Mouse (Mus musculus): Measurements from ENCODE around the gene Sctr. TPM values are rescaled to one million over a fixed set of nuclear protein-coding genes. Genes with fewer than 3 reads are reported as not detected.

The Sctr gene
- polyA plus RNA-seq, 1 experiment, result not detected

GRCm38 (mm10) chr1:119997644-119998043, 9.1 kb upstream of the Sctr start:
- H3K27ac ChIP-seq (ENCODE audit: insufficient read depth, low read length), result no peak overlapping the region
- H3K4me1 ChIP-seq (ENCODE audit: control insufficient read depth, insufficient read depth, low read length), result no peaks in the 10 kb centered on the region
- peak overlapping the region; percentile 61; the same call in 1 of the 2 replicates for H3K4me3 ChIP-seq (ENCODE audit: insufficient read depth, low read length)
- no peak for TF ChIP-seq CTCF (IDR thresholded peaks at IDR 0.05; ENCODE audit: borderline replicate concordance, insufficient read depth, low read length)
- TF ChIP-seq POLR2A (IDR thresholded peaks at IDR 0.05; ENCODE audit: low read depth, low read length), result no peak

DNA sequence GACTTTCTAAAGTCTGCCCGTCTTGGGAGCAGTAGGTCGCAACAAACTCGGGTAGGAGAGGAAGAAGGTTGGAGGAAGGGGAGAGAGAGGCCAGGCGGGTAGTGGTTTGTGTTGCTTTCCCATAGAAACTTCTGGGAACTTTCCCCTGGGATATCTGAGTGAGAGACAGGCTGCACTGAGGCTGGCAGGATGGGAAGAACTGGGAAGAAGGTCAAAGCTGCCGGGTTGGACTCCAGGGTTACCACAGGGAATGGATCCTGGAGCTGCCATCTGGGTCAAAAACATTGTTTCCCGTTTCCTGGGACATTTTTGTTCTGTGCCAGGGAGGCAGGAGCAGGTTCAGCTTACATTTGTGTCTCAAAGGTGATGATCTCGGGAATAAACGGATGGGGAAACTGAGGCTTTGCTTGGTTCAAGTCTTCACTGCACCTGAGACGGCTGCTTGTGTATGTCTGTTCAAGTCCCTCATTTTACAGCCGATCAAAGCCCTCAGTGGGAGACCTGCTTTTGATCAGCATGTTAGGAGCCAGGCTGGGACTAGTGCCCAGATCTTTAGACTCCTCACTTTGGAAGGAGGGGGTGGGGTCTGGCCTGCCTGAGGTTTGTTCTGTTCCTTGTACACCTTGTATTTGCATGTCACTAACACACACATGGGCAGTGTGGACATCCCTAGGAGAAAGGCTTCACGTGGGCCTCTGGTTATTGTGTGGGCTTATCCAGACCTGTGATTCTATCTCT, 1.3 kb downstream of the Sctr start:
- H3K4me1 ChIP-seq (ENCODE audit: control insufficient read depth, insufficient read depth, low read length), result no peaks in the 10 kb centered on the region
- TF ChIP-seq POLR2A (IDR thresholded peaks at IDR 0.05; ENCODE audit: low read depth, low read length) (no peak), CTCF (IDR thresholded peaks at IDR 0.05; ENCODE audit: borderline replicate concordance, insufficient read depth, low read length) (no peak)
- H3K27ac ChIP-seq (ENCODE audit: insufficient read depth, low read length), result no peak overlapping the region
- no peak overlapping the region for H3K4me3 ChIP-seq (ENCODE audit: insufficient read depth, low read length)

- no peak overlapping the region for H3K27ac ChIP-seq (ENCODE audit: insufficient read depth, low read length)
- no peak overlapping the region for H3K4me3 ChIP-seq (ENCODE audit: insufficient read depth, low read length)
- TF ChIP-seq CTCF (IDR thresholded peaks at IDR 0.05; ENCODE audit: borderline replicate concordance, insufficient read depth, low read length) (no peak), POLR2A (IDR thresholded peaks at IDR 0.05; ENCODE audit: low read depth, low read length) (no peak)
- no peaks in the 10 kb centered on the region for H3K4me1 ChIP-seq (ENCODE audit: control insufficient read depth, insufficient read depth, low read length)
Observed at GRCm38 (mm10) chr1:120012638-120013037, 5.9 kb downstream of the Sctr start.

DNA sequence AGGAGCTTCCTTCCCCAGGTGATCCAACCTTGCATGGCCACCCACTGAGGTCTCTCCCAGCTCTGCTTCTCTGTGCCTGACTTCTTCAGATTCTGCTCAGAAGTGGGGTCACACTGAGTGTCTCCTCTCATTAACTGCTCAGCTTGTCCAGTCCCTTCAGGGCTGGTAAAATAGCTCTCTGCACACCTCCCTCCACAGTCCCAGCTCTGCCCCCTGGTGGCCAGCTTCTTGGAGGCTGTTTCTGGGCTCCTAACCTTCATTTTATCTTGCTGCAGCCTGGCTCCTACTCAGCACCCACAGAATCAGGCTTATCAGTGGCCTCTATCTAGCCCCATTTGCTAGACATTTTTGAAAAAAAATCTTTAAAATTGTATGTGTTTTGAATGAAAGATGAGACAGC, 6.4 kb downstream of the Sctr start:
- Histone ChIP-seq H3K4me3 (ENCODE audit: insufficient read depth, low read length) (no peak overlapping the region), H3K4me1 (ENCODE audit: control insufficient read depth, insufficient read depth, low read length) (no peaks in the 10 kb centered on the region), H3K27ac (ENCODE audit: insufficient read depth, low read length) (no peak overlapping the region)
- TF ChIP-seq POLR2A (IDR thresholded peaks at IDR 0.05; ENCODE audit: low read depth, low read length), result no peak
- peak; percentile 49; the same call in 1 of the 2 replicates for TF ChIP-seq CTCF (IDR thresholded peaks at IDR 0.05; ENCODE audit: borderline replicate concordance, insufficient read depth, low read length)

- no peak overlapping the region for H3K27ac ChIP-seq (ENCODE audit: insufficient read depth, low read length)
- no peaks in the 10 kb centered on the region for H3K4me1 ChIP-seq (ENCODE audit: control insufficient read depth, insufficient read depth, low read length)
- H3K4me3 ChIP-seq (ENCODE audit: insufficient read depth, low read length), result no peak overlapping the region
- TF ChIP-seq CTCF (IDR thresholded peaks at IDR 0.05; ENCODE audit: borderline replicate concordance, insufficient read depth, low read length) (no peak), POLR2A (IDR thresholded peaks at IDR 0.05; ENCODE audit: low read depth, low read length) (no peak)
Observed at GRCm38 (mm10) chr1:120016240-120016639, 9.5 kb downstream of the Sctr start.

- H3K27ac ChIP-seq (ENCODE audit: insufficient read depth, low read length), result no peak overlapping the region
- no peaks in the 10 kb centered on the region for H3K4me1 ChIP-seq (ENCODE audit: control insufficient read depth, insufficient read depth, low read length)
- no peak overlapping the region for H3K4me3 ChIP-seq (ENCODE audit: insufficient read depth, low read length)
- no peak for TF ChIP-seq CTCF (IDR thresholded peaks at IDR 0.05; ENCODE audit: borderline replicate concordance, insufficient read depth, low read length)
- no peak for TF ChIP-seq POLR2A (IDR thresholded peaks at IDR 0.05; ENCODE audit: low read depth, low read length)
Observed at GRCm38 (mm10) chr1:120018900-120019299, 12.2 kb downstream of the Sctr start.

DNA sequence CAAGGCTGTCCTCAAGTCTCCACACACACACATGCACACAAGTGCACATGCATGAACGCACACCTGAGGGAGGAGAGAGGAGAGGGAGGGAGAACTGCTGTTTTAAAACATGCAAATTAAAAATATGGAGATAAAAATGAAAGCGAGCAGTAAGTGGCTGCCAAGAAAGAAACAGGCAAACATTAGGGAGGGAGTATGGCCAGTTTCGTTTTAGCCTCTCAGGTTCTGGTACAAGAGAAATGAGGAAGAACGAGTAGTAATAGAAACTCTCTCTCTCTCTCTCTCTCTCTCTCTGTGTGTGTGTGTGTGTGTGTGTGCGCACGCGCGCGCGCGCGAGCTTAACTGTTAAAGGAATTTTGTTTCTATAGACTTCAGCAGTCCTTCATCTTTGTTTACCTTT, 12.7 kb downstream of the Sctr start:
- no peak for TF ChIP-seq POLR2A (IDR thresholded peaks at IDR 0.05; ENCODE audit: low read depth, low read length)
- no peak for TF ChIP-seq CTCF (IDR thresholded peaks at IDR 0.05; ENCODE audit: borderline replicate concordance, insufficient read depth, low read length)
- Histone ChIP-seq H3K27ac (ENCODE audit: insufficient read depth, low read length) (no peak overlapping the region), H3K4me1 (ENCODE audit: control insufficient read depth, insufficient read depth, low read length) (no peaks in the 10 kb centered on the region), H3K4me3 (ENCODE audit: insufficient read depth, low read length) (no peak overlapping the region)

- Histone ChIP-seq H3K27ac (ENCODE audit: insufficient read depth, low read length) (no peak overlapping the region), H3K4me3 (ENCODE audit: insufficient read depth, low read length) (no peak overlapping the region), H3K4me1 (ENCODE audit: control insufficient read depth, insufficient read depth, low read length) (no peaks in the 10 kb centered on the region)
- TF ChIP-seq CTCF (IDR thresholded peaks at IDR 0.05; ENCODE audit: borderline replicate concordance, insufficient read depth, low read length), result no peak
- TF ChIP-seq POLR2A (IDR thresholded peaks at IDR 0.05; ENCODE audit: low read depth, low read length), result no peak
Observed at GRCm38 (mm10) chr1:120020322-120020897, 13.7 kb downstream of the Sctr start.

GRCm38 (mm10) chr1:120021951-120022350, 15.3 kb downstream of the Sctr start:
- Histone ChIP-seq H3K4me1 (ENCODE audit: control insufficient read depth, insufficient read depth, low read length) (no peaks in the 10 kb centered on the region), H3K4me3 (ENCODE audit: insufficient read depth, low read length) (no peak overlapping the region), H3K27ac (ENCODE audit: insufficient read depth, low read length) (no peak overlapping the region)
- TF ChIP-seq POLR2A (IDR thresholded peaks at IDR 0.05; ENCODE audit: low read depth, low read length) (no peak), CTCF (IDR thresholded peaks at IDR 0.05; ENCODE audit: borderline replicate concordance, insufficient read depth, low read length) (no peak)

DNA sequence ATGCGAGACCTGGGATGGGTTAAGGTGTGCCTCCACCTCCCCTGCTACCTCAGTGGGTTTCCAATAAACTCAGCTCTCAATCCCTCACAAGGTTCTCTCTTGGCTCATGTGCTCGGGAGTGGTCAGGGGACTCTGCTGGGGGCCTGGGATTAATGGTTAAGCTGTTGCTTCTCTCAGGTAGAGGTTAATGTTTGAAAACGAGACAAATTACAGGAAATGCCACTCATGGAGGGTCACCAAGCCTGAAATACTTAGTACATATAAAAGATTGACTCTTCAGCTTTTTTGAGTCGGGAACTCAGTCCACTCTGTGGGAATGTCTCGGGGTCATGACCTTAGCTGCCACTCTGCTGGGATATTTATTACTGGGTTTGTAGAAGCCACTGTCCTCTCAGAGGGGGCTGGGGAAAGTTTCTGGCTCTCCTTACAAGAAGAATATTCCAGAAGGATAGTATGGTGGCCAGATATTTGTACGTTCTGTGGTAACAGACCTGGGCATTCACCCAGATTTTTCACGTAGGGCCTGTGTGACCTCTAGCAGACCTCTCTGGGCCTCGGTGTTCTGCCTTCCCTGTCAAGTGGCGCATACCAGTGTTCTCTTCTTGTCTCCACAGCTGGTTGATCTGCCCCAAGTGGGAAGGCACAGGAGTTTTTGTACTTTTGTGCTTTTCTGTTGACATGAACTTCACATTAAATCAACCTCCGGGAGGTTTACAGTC, 17.8 kb downstream of the Sctr start:
- TF ChIP-seq POLR2A (IDR thresholded peaks at IDR 0.05; ENCODE audit: low read depth, low read length), result no peak
- TF ChIP-seq CTCF (IDR thresholded peaks at IDR 0.05; ENCODE audit: borderline replicate concordance, insufficient read depth, low read length), result no peak

More for the DNA sequence above, 17.8 kb downstream of the Sctr start:
- no peak overlapping the region for H3K27ac ChIP-seq (ENCODE audit: insufficient read depth, low read length)
- H3K4me1 ChIP-seq (ENCODE audit: control insufficient read depth, insufficient read depth, low read length), result no peaks in the 10 kb centered on the region
- no peak overlapping the region for H3K4me3 ChIP-seq (ENCODE audit: insufficient read depth, low read length)
